Mouse (Mus musculus): ENCODE results near the gene 2700049A03Rik. TPM values are rescaled to one million over a fixed set of nuclear protein-coding genes. Genes with fewer than 3 reads are reported as not detected.

2700049A03Rik gene
- total and polyA plus RNA-seq, 3 experiments = 7.7 to 10.0 (median 9.4) TPM

DNA sequence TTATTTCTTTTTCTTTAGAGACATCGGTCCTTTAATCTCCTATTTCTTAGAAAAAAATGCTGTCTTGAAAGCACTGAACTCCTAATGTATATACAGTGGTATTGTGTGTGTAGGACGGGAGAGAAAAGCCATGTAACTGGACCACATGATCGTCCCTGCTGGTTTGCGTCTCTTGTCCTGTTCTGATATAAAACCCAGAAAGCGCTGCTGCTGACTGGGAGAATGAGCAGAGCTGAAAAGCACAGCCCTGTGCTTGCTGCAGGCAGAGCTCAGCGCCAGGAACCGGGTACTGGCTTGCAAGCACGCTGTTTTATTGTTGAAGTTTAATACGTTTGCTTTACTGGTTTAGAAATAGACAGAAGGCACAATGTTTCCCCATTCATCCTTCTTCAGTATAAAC is 112.7 kb downstream of the 2700049A03Rik start:
- Histone ChIP-seq H3K27ac (ENCODE audit: insufficient read depth, low read depth) (no peak overlapping the region), H3K36me3 (replicated peaks in 1 of 2; ENCODE audit: control insufficient read depth in 1 of 2, insufficient read depth in 1 of 2, low read length in 1 of 2) (peaks cover 0 to 4% of the 10 kb centered on the region in 2 experiments), H3K27me3 (replicated peaks) (no peaks in the 10 kb centered on the region), H3K4me3 (replicated peaks in 1 of 3; ENCODE audit: low read depth in 2 of 3, low read length in 2 of 3, poor library complexity in 1 of 3) (no peak overlapping the region), H3K4me2 (ENCODE audit: insufficient read depth, low read depth, poor library complexity, severe bottlenecking) (no peak overlapping the region), H3K9ac (ENCODE audit: insufficient read depth, low read depth) (no peak overlapping the region), H3K4me1 (ENCODE audit: control insufficient read depth in 1 of 2, insufficient read depth in 2 of 2) (peaks cover 3 to 11% of the 10 kb centered on the region in 2 experiments; a peak in 1 of 4 replicates), H3K79me2 (replicated peaks; ENCODE audit: control insufficient read depth, extremely low read depth, insufficient read depth, poor library complexity, severe bottlenecking) (no peaks in the 10 kb centered on the region), H3K9me3 (replicated peaks; ENCODE audit: low read length) (no peaks in the 10 kb centered on the region)
- dilution Hi-C loops (cut with MboI; ENCODE audit: extremely low pct_ligation_motif_present, extremely low pct_unique_long_range_greater_than_20kb, low sequenced_read_pairs) (no loop called here), in situ Hi-C loops (cut with MboI; ENCODE audit: low pct_ligation_motif_present, low pct_unique_long_range_greater_than_20kb, low sequenced_read_pairs) (no loop called here)
- DNase-seq (ENCODE audit: extremely low read depth) = no peak
- TF ChIP-seq POLR2AphosphoS2 (IDR thresholded peaks at IDR 0.05; ENCODE audit: low read depth, low read length) (no peak), TCF12 (IDR thresholded peaks at IDR 0.05; ENCODE audit: low read depth, low read length) (no peak), RAD21 (IDR thresholded peaks at IDR 0.05; ENCODE audit: low read depth, low read length) (no peak), HCFC1 (IDR thresholded peaks at IDR 0.05; ENCODE audit: low read depth, low read length) (no peak), MYC (IDR thresholded peaks at IDR 0.05; ENCODE audit: low read depth, low read length) (no peak), JUN (IDR thresholded peaks at IDR 0.05; ENCODE audit: insufficient read depth, low read depth, low read length) (no peak), ETS1 (conservative IDR thresholded peaks at IDR 0.05; ENCODE audit: low read depth, low read length) (no peak), USF1 (IDR thresholded peaks at IDR 0.05; ENCODE audit: low read depth, low read length) (no peak), E2F4 (IDR thresholded peaks at IDR 0.05; ENCODE audit: insufficient replicate concordance, low read depth, low read length) (no peak), ZC3H11A (IDR thresholded peaks at IDR 0.05; ENCODE audit: low read depth, low read length) (no peak), TBP (conservative IDR thresholded peaks at IDR 0.05; ENCODE audit: low read depth, low read length) (no peak), NRF1 (IDR thresholded peaks at IDR 0.05; ENCODE audit: low read depth, low read length) (no peak), SIN3A (IDR thresholded peaks at IDR 0.05; ENCODE audit: low read length) (no peak)

DNA sequence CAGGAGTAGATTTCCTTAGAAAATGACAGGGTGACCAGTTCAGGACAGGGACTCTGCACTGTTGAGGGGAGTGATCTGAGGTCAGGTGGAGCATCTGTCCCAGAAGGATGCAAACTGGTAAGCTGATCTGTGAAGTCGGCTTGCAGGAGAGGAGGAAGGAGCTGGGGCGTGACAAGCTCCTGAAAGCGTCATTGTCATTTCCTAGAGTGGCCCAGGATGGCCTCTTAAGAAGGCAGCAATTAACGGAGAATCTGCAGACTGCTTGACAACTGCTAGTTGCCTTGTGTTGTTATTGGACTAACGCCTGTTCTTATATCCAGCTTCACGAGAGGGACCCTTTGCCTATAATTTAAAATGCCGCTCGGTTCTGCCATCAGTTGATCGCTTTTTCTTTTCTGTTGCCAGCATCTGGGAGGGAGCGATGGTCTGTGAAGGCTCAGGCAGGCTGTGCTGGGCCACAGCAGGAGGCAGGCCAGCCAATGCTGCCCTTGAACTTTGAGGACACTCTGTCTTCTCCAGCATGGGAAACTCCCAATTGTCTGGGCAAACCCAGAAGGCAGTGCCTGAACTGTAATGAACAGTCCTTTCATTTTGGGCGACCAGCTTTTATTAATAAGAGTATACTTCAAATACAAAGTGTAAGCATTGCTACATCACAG is 116.0 kb downstream of the 2700049A03Rik start:
- Histone ChIP-seq H3K9ac (ENCODE audit: insufficient read depth, low read depth) (no peak overlapping the region), H3K79me2 (replicated peaks; ENCODE audit: control insufficient read depth, extremely low read depth, insufficient read depth, poor library complexity, severe bottlenecking) (no peaks in the 10 kb centered on the region), H3K4me3 (replicated peaks in 1 of 3; ENCODE audit: low read depth in 2 of 3, low read length in 2 of 3, poor library complexity in 1 of 3) (no peak overlapping the region), H3K27ac (ENCODE audit: insufficient read depth, low read depth) (no peak overlapping the region), H3K36me3 (replicated peaks in 1 of 2; ENCODE audit: control insufficient read depth in 1 of 2, insufficient read depth in 1 of 2, low read length in 1 of 2) (no peaks in the 10 kb centered on the region), H3K4me1 (ENCODE audit: control insufficient read depth in 1 of 2, insufficient read depth in 2 of 2) (no peaks in the 10 kb centered on the region), H3K4me2 (ENCODE audit: insufficient read depth, low read depth, poor library complexity, severe bottlenecking) (no peak overlapping the region), H3K27me3 (replicated peaks) (no peaks in the 10 kb centered on the region), H3K9me3 (replicated peaks; ENCODE audit: low read length) (no peaks in the 10 kb centered on the region)
- no peak for TF ChIP-seq RAD21 (IDR thresholded peaks at IDR 0.05; ENCODE audit: low read depth, low read length)
- TF ChIP-seq ZMIZ1 (IDR thresholded peaks at IDR 0.05; ENCODE audit: low read depth, low read length) = no peak
- no peak for TF ChIP-seq ETS1 (conservative IDR thresholded peaks at IDR 0.05; ENCODE audit: low read depth, low read length)
- TF ChIP-seq MAX (IDR thresholded peaks at IDR 0.05; ENCODE audit: low read length) = no peak
- no peak for TF ChIP-seq JUND (conservative IDR thresholded peaks at IDR 0.05; ENCODE audit: low read depth, low read length)
- no peak for TF ChIP-seq ZC3H11A (IDR thresholded peaks at IDR 0.05; ENCODE audit: low read depth, low read length)
- TF ChIP-seq IRF4 (IDR thresholded peaks at IDR 0.05; ENCODE audit: low read depth, low read length) = no peak
- TF ChIP-seq HCFC1 (IDR thresholded peaks at IDR 0.05; ENCODE audit: low read depth, low read length) = no peak
- TF ChIP-seq KAT2A (IDR thresholded peaks at IDR 0.05; ENCODE audit: insufficient replicate concordance, low read length) = no peak
- no peak for TF ChIP-seq SIN3A (IDR thresholded peaks at IDR 0.05; ENCODE audit: low read length)
- TF ChIP-seq MXI1 (IDR thresholded peaks at IDR 0.05; ENCODE audit: low read depth, low read length) = no peak
- TF ChIP-seq SMC3 (IDR thresholded peaks at IDR 0.05; ENCODE audit: low read depth, low read length) = no peak
- no peak for TF ChIP-seq USF1 (IDR thresholded peaks at IDR 0.05; ENCODE audit: low read depth, low read length)
- no peak for TF ChIP-seq ZNF384 (IDR thresholded peaks at IDR 0.05; ENCODE audit: low read depth, low read length)
- dilution Hi-C loops (cut with MboI; ENCODE audit: extremely low pct_ligation_motif_present, extremely low pct_unique_long_range_greater_than_20kb, low sequenced_read_pairs) (no loop called here), in situ Hi-C loops (cut with MboI; ENCODE audit: low pct_ligation_motif_present, low pct_unique_long_range_greater_than_20kb, low sequenced_read_pairs) (no loop called here)
- DNase-seq (ENCODE audit: extremely low read depth) = no peak
